Mouse (Mus musculus) frontal cortex, adult (tissue): Measurements from ENCODE around the gene Il27ra.

Experiments
- ATAC-seq: cut with Nextera tagmentation; 2 replicates; pipeline ENCODE4 v1.9.2; 2017; ENCODE audit warnings: mild to moderate bottlenecking, moderate library complexity, mixed read lengths; ENCODE audit not compliant: low TSS enrichment

Il27ra gene

GRCm38 (mm10) chr8:84065457-84066072, 23.2 kb upstream of the Il27ra start:
- no peak for ATAC-seq

GRCm38 (mm10) chr8:84065037-84065436, 22.6 kb upstream of the Il27ra start, which contains the start of gene Gm10643:
Gene Gm10643, minus strand, starts transcription at chr8:84065137.
- no peak for ATAC-seq

GRCm38 (mm10) chr8:84063861-84064610, 21.6 kb upstream of the Il27ra start:
- ATAC-seq: no peak

GRCm38 (mm10) chr8:84060245-84060644, 17.9 kb upstream of the Il27ra start:
- no peak for ATAC-seq

- no peak for ATAC-seq
Measured at GRCm38 (mm10) chr8:84059226-84059625, 16.8 kb upstream of the Il27ra start.

- no peak for ATAC-seq
Measured at GRCm38 (mm10) chr8:84057827-84058226, 15.4 kb upstream of the Il27ra start.

- no peak for ATAC-seq
Measured at GRCm38 (mm10) chr8:84053229-84053628, 10.8 kb upstream of the Il27ra start.

- ATAC-seq: no peak
Measured at GRCm38 (mm10) chr8:84052746-84053145, 10.4 kb upstream of the Il27ra start.

- ATAC-seq: no peak
Measured at GRCm38 (mm10) chr8:84048171-84048570, 5.8 kb upstream of the Il27ra start.

GRCm38 (mm10) chr8:84046505-84046904, 4.1 kb upstream of the Il27ra start:
- no peak for ATAC-seq

GRCm38 (mm10) chr8:84044900-84045299, 2.5 kb upstream of the Il27ra start, which contains the start of gene Rln3:
Gene Rln3, minus strand, starts transcription at chr8:84045000.
- ATAC-seq: no peak

GRCm38 (mm10) chr8:84044103-84044502, 1.7 kb upstream of the Il27ra start:
- no peak for ATAC-seq

GRCm38 (mm10) chr8:84042948-84043342, 556 bp upstream of the Il27ra start:
- no peak for ATAC-seq

- peak; percentile 56 for ATAC-seq
Measured at GRCm38 (mm10) chr8:84039050-84039449, 3.3 kb downstream of the Il27ra start.

- ATAC-seq: no peak
Measured at GRCm38 (mm10) chr8:84038015-84038414, 4.4 kb downstream of the Il27ra start.

- no peak for ATAC-seq
Measured at GRCm38 (mm10) chr8:84032777-84033176, 9.6 kb downstream of the Il27ra start.

GRCm38 (mm10) chr8:84029272-84029671, 13.1 kb downstream of the Il27ra start:
- no peak for ATAC-seq

- ATAC-seq: no peak
Measured at GRCm38 (mm10) chr8:84027449-84027848, 14.9 kb downstream of the Il27ra start.

GRCm38 (mm10) chr8:84025863-84026262, 16.5 kb downstream of the Il27ra start:
- ATAC-seq: peak; percentile 48

GRCm38 (mm10) chr8:84024171-84024570, 18.2 kb downstream of the Il27ra start:
- ATAC-seq: no peak

- no peak for ATAC-seq
Measured at GRCm38 (mm10) chr8:84023631-84024030, 18.8 kb downstream of the Il27ra start.

- no peak for ATAC-seq
Measured at GRCm38 (mm10) chr8:84023085-84023484, 19.3 kb downstream of the Il27ra start.

- ATAC-seq: no peak
Measured at GRCm38 (mm10) chr8:84021569-84021968, 20.8 kb downstream of the Il27ra start.
